Mouse (Mus musculus) brown adipose tissue, adult 24 weeks (tissue): ENCODE measurements around the gene Pabpn1l. TPM values are rescaled to one million over a fixed set of nuclear protein-coding genes. Genes with fewer than 3 reads are reported as not detected.

ENCODE experiments used
- H3K27ac ChIP-seq: fragments of 200-500 bp; replicated peaks from 2 replicates; pipeline ENCODE4 v1.5.1; 2012; ENCODE audit warnings: low read depth, mild to moderate bottlenecking, low read length
- H3K4me1 ChIP-seq: fragments of 200-500 bp; 2 replicates; pipeline ENCODE4 v1.6.1; 2012; ENCODE audit warnings: low read length, mixed read lengths; ENCODE audit not compliant: control insufficient read depth, insufficient read depth, insufficient read length
- H3K4me3 ChIP-seq: fragments of 200-500 bp; 2 replicates; pipeline ENCODE4 v1.5.1; 2012; ENCODE audit warnings: low read depth, mild to moderate bottlenecking, low read length, moderate library complexity; ENCODE audit not compliant: insufficient read depth
- polyA plus RNA-seq: library from polyadenylated mRNA; stranded (reverse); fragments of >200 nt; gene quantifications from 2 replicates; pipeline ENCODE4 v1.2.4, GENCODE M21; 2012; ENCODE audit not compliant: missing spikeins, insufficient read depth, insufficient read length

Gene Pabpn1l
- polyA plus RNA-seq, 1 experiment = not detected

DNA sequence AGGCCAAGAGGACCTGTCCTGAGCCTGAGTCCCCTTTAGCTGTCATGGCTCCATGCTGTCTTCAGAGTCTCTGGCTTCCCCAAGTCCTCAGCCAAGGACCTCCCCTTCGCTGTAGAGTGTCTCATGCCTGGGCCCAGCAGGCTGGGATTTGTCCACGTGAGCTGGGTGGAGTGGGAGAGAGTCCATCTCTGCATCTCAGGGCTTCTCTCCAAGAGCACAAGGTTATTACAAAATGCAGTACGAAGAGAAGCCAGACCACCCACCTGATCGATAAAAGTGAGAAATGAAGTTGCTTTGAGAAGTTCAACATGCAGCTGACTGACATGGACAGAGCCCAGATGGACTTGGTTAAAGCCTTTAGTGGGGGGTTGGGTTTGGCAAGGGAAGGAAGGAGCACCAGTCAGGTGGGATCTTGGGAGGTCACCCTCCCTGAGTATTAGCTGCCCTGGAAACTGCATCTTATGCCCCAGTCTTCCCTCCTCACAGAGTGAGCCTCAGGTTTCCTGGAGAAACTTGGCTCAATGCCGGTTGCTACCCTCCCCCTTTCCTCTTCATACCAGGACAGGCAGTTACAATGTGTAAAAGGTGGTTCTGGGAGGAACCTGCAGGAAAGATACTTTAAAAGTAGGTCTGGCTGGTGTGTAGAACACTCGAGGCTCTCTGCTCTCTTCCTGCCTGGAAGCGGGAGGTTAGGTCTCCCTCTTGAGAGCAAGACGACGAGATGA lies 6.2 kb downstream of the Pabpn1l start:
- peaks cover 5% of the 10 kb centered on the region; the same call in 1 of the 2 replicates for H3K4me1 ChIP-seq
- H3K27ac ChIP-seq = no peak overlapping the region
- no peak overlapping the region for H3K4me3 ChIP-seq

- H3K27ac ChIP-seq = peak within 1 kb of the TSS; percentile 33; the same call in 1 of the 2 replicates
- H3K4me1 ChIP-seq = peaks cover 7% of the 10 kb centered on the region; the same call in 1 of the 2 replicates
- peak within 1 kb of the TSS; percentile 70 for H3K4me3 ChIP-seq
These were observed 11.0 kb downstream of the Pabpn1l start, which contains the start of the genes Galns and Trappc2l for GRCm38 (mm10) chr8:122611295-122612133. TSS of gene Galns (minus strand) at chr8:122611463. TSS of gene Trappc2l (plus strand) at chr8:122611640.

DNA sequence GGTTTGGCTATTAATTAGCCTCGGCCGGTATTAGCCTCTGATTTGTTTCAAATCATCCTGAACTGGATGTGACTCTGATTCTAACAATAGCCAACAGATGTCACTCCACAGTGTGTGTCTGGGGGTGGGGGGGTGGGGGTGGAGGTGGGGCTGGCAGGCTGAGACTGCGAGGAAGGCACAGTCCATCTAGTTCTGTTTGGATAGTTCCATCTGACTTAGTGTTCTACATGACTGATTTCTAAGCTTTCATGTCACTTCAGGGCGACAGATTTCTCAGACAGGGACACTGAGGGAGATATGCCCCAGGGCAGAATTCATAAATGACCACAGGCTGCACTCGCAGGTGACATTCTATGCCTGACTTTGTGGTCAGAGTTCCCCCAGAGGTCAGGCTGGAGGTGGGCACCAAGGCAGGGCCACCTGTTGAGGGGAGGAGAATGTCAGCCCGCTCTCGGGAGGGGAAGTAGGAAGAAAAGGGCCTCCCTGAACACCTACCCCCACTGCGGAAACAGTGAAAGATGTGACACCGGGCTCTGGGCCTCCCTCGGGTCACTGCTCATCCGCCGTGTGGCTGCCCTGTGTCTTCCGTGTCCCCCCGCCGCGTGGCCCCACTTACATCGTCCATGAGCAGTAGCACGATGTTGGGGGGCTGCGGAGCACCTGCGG lies 11.8 kb downstream of the Pabpn1l start:
- Histone ChIP-seq H3K27ac (peak overlapping the region; percentile 33; the same call in 1 of the 2 replicates), H3K4me3 (peak overlapping the region; percentile 70), H3K4me1 (peaks cover 7% of the 10 kb centered on the region; the same call in 1 of the 2 replicates)

DNA sequence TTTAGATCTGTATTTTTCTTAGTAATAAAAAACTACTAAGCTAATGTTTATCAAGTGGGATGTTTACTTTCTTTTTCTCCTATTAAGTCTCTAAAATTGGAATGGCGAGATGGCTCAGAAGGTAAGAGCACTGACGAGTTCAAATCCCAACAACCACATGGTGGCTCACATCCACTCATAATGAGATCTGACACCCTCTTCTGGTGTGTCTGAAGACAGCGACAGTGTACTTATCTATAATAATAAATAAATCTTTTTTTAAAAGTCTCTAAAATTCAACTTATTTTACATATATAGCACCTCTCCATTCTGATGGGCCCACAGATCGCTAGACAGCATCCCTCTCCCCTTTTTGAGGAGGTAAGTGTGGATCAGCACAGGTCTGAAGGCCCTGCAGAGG lies 12.3 kb downstream of the Pabpn1l start:
- Histone ChIP-seq H3K4me3 (no peak overlapping the region), H3K27ac (no peak overlapping the region)

DNA sequence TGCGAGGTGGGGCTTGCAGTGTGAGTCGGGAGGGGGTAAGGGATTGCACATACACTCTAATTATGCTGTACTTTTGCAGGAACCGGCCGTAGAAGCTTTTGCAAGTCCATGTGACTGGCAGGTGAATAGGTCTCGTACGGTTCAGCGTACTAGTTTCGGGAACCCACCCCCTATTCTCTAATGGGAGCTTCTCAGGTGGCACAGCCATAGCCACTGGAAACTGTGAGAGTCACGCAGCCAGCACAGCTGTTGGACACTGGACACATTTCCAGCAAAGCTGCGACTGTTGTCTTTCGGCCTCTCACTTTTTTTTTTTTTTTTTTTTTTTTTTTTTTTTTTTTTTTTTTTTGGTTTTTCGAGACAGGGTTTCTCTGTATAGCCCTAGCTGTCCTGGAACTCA lies 15.7 kb downstream of the Pabpn1l start:
- Histone ChIP-seq H3K4me1 (0 out of 2 replicates have a peak, but pooled peaks cover 2% of the 10 kb centered on the region), H3K4me3 (no peak overlapping the region), H3K27ac (no peak overlapping the region)

More for the DNA sequence above, 12.3 kb downstream of the Pabpn1l start:
- H3K4me1 ChIP-seq = peaks cover 7% of the 10 kb centered on the region; the same call in 1 of the 2 replicates

DNA sequence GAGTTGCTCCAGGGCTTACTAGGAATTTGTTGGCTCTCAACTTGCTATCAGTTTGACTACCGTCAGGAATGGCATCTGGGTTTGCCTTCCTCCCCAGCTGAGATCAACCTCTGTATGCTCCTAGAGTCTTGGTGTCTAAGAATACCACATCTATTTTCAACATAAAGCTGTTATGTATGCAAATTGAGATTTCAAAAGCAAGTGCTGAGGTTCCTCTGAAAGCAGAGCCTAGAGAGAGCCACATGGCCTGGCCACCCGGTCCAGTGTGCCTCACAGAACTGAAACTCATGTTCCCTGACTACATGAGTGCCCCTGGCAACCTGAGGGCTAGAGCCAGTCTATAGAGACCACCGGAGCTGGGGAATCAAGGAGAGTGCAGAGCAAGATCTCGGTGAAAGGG lies 17.2 kb downstream of the Pabpn1l start:
- Histone ChIP-seq H3K27ac (no peak overlapping the region), H3K4me1 (no peaks in the 10 kb centered on the region), H3K4me3 (no peak overlapping the region)

DNA sequence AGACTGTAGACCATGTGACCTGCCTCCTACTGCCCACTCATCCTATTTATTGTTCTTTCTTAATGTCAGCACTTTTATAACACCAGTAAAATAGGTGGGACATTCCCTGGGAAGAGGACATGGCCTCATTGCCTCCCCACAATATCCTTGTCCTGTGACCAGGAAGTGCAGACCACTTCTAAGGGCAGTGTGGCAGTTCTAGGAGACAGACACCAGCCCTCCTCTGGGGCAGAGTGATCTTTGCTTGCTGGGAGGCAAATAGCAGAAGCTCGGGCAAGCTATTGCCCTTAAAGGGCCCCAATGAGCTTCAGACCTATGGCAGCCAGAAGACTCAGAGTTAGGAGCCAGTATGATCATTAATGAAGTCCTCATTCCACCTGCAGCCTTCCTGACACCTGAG lies 17.9 kb downstream of the Pabpn1l start:
- Histone ChIP-seq H3K27ac (no peak overlapping the region), H3K4me3 (no peak overlapping the region), H3K4me1 (no peaks in the 10 kb centered on the region)

DNA sequence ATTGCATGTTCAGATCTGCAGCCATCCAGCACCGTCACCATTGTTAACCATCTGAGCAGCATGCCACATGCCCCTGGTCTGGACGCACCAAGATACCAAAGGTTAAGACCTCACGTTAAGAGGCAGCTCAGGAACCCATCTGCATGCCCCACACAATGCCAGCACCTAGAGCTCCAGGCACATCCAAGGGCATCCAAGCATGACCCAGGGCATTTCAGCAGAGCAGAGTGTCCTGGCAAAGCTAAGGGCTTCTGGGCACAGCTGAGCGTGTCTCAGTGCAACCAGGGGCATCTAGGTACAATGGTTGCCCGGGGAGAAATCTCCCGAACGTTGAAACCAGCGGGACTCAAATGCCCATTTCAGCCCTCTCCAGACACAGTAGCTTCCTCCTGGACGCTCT lies 21.9 kb downstream of the Pabpn1l start:
- Histone ChIP-seq H3K4me3 (no peak overlapping the region), H3K27ac (no peak overlapping the region), H3K4me1 (no peaks in the 10 kb centered on the region)

GRCm38 (mm10) chr8:122596031-122596430 lies 26.5 kb downstream of the Pabpn1l start:
- Histone ChIP-seq H3K27ac (no peak overlapping the region), H3K4me3 (no peak overlapping the region), H3K4me1 (no peaks in the 10 kb centered on the region)

DNA sequence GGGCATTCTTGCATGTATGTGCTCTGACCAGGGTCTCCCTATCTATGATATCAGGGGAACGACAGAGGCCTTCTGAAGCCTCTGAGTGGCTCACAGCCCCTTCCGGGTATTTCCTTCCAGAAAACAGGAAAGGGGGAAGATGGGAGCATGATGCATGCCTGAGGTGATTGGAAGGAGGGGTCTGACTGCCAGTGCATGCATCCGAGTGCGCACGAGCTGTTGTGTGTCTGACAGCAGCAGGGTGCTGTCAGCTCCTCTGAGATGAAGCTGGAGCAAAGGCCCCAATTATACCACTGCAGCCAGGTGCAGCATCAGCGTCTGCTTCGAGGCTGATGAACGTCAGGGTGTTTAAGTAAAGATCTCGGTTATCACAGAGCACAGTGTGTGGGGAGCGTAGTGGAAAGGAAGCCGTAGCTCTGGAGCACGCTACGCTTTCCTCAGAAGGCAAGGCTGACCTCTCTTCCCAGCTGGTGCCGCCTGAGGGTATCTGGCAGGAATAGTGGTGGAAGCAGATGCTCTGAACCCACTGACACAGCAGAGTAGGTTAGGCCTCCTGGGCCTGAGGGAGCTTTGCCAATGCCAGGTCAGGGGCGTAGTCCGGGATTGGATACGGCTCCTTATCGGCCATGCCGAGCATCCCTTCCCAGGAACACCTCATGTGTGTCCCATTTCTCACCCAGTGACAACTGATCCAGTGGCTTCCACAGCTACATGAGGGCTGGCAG lies 28.6 kb downstream of the Pabpn1l start:
- Histone ChIP-seq H3K27ac (no peak overlapping the region), H3K4me1 (no peaks in the 10 kb centered on the region), H3K4me3 (no peak overlapping the region)

- H3K27ac ChIP-seq = no peak overlapping the region
- no peaks in the 10 kb centered on the region for H3K4me1 ChIP-seq
- no peak overlapping the region for H3K4me3 ChIP-seq
These were observed 29.3 kb downstream of the Pabpn1l start for GRCm38 (mm10) chr8:122593240-122593639.

- Histone ChIP-seq H3K4me1 (0 out of 2 replicates have a peak, but pooled peaks cover 4% of the 10 kb centered on the region), H3K27ac (no peak overlapping the region), H3K4me3 (no peak overlapping the region)
These were observed 35.8 kb downstream of the Pabpn1l start for GRCm38 (mm10) chr8:122586749-122587148.

GRCm38 (mm10) chr8:122586171-122586570 lies 36.4 kb downstream of the Pabpn1l start:
- Histone ChIP-seq H3K4me1 (0 out of 2 replicates have a peak, but pooled peaks cover 4% of the 10 kb centered on the region), H3K4me3 (no peak overlapping the region), H3K27ac (no peak overlapping the region)

GRCm38 (mm10) chr8:122585411-122585891 lies 37.1 kb downstream of the Pabpn1l start:
- 0 out of 2 replicates have a peak, but pooled peaks cover 4% of the 10 kb centered on the region for H3K4me1 ChIP-seq
- H3K27ac ChIP-seq = no peak overlapping the region
- no peak overlapping the region for H3K4me3 ChIP-seq
